Mouse (Mus musculus) ES-Bruce4 (cell line): ENCODE results near the gene Hist1h1a.

ENCODE experiments used
- CTCF ChIP-seq: IDR thresholded peaks from one replicate; pipeline ENCODE4 v1.8.1; 2011; ENCODE audit warnings: low read depth, low read length
- EP300 ChIP-seq: IDR thresholded peaks from 2 replicates; pipeline ENCODE4 v1.6.1; 2011; ENCODE audit warnings: low read depth, low read length; ENCODE audit not compliant: insufficient read depth
- POLR2A ChIP-seq: IDR thresholded peaks from one replicate; pipeline ENCODE4 v1.8.1; 2011; ENCODE audit warnings: low read length; ENCODE audit not compliant: insufficient read depth

GRCm38 (mm10) chr13:23728472-23729191, 34.8 kb upstream of the Hist1h1a start:
- TF ChIP-seq POLR2A, result no peak
- no peak for TF ChIP-seq CTCF
- TF ChIP-seq EP300, result no peak
